Mouse (Mus musculus): Measurements from ENCODE around the gene Kctd11.
"Not testable (repeated sequence)": the region's sequence is repeated elsewhere in the genome, so short reads cannot be mapped to it uniquely, and the experiment has no call there.

The Kctd11 gene

DNA sequence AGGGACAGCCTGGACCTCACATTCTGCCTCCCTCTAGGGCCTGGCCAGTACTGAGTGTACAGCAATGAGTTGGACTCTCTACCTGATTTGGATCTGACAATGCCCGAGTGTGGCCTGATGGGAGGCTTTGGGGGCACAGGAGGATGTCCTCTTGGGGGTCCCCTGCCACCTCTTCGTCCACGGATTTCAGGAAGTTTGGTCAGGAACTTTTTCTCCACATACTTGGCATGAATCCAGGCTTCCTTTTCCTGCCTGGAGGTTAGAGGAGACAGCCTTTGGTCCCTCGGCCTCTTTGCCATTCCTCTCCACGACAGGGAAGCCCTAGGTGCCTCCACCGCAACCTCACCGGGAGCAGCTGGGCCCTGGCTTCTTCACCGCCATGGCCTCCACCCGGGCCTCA, 3.0 kb upstream of the Kctd11 start:
- ATAC-seq (ENCODE audit: insufficient number of reproducible peaks, low FRiP score, low TSS enrichment): no peak

DNA sequence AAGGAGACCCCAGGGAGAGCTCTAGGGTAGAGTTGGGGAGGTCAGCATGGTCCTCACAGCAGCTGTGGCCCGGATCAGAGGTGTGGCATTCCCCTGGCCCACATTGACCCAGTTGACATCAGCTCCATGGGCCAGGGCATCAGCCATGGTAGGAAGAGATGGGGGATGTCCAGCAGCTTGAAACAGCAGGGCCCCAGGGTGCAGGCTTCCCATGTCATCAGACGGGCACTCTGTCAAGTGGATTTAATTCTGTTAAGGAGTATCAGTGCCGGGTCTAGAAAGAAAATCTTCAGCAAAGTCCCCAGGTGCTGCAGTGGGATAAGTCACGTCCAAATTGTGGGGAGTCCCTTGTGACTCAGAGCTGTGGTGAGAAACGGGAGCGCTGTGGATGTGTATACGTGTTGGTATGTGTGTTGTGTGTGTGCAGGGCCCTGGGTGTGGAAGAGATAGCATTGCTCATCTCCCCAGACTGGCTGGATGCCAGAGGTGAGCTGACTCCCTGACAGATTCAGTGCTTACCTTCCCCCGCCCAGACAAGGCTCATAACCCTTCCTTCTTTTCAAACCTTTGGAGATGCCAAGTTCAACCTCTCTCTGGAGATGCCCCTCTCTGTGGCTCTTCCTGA, 2.4 kb upstream of the Kctd11 start:
- no peak for ATAC-seq (ENCODE audit: insufficient number of reproducible peaks, low FRiP score, low TSS enrichment)

- no peak for ATAC-seq (ENCODE audit: insufficient number of reproducible peaks, low FRiP score, low TSS enrichment)
These were observed 1.9 kb upstream of the Kctd11 start for GRCm38 (mm10) chr11:69883066-69883465.

GRCm38 (mm10) chr11:69881787-69882670, 823 bp upstream of the Kctd11 start:
- ATAC-seq (ENCODE audit: insufficient number of reproducible peaks, low FRiP score, low TSS enrichment): no peak

DNA sequence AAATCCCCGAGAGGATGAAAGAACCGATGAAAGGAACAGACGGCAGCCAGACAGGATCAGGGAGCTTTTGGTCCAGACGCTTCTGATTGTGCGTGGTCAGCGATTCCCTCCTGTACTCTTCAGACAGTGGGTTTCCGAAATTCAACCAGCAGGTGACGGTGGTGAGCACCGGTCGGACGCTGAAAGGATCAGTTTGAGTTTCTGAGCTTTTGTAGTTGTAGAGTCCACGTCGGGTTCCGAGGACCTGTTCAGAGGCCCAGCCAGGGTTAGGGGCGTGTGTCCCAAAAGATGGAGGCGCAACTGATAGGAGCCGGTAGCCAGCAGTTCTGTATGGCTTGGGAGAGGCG, 727 bp downstream of the Kctd11 start:
- 0 out of 2 replicates have a peak, but pooled peaks have one; percentile 12 for ATAC-seq (ENCODE audit: insufficient number of reproducible peaks, low FRiP score, low TSS enrichment)

- ATAC-seq (ENCODE audit: insufficient number of reproducible peaks, low FRiP score, low TSS enrichment): no peak
These were observed 1.5 kb downstream of the Kctd11 start for GRCm38 (mm10) chr11:69879711-69880110.

DNA sequence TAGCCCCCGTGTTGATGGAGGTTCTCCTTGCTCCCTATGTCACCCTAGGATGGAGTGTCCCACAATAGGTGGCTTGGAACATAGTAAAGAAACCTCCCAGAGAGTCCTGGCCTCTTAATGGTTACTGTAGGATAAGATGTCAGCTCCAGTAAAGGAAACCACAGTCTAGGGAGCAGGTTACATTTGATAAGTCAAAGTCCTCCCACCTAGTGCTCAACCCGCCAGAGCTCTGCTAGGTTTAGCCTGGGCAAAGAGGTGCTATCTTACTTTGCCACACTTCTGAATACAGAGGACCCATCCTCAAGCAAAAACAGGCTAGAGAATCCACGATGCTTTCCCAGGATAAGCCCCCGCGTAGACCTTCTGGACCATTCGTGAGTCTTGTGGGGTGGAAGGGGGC, 2.3 kb downstream of the Kctd11 start:
- ATAC-seq (ENCODE audit: insufficient number of reproducible peaks, low FRiP score, low TSS enrichment): no peak

DNA sequence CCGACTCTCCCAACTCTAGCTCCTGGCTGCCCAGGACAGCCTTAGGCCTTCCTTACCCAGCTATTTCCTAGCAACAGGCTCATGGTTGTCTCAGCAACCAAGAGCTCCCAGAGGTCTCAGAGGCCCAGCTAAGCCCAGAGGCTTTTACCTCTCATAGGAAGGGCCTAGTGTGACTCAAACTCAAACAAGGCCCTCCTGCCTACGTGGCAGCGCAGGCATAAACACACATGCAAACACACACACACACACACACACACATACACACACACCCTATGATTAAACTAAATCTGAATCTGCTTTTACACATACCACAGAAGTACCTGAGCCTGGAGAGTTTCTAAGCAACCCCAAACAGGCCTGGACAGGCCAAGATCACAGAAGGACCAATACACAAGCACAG, 2.8 kb downstream of the Kctd11 start:
- no peak for ATAC-seq (ENCODE audit: insufficient number of reproducible peaks, low FRiP score, low TSS enrichment)

- no peak for ATAC-seq (ENCODE audit: insufficient number of reproducible peaks, low FRiP score, low TSS enrichment)
These were observed 3.3 kb downstream of the Kctd11 start, which contains the start of gene Tmem95 for GRCm38 (mm10) chr11:69877878-69878277. Tmem95 (minus strand) TSS chr11:69878018.

DNA sequence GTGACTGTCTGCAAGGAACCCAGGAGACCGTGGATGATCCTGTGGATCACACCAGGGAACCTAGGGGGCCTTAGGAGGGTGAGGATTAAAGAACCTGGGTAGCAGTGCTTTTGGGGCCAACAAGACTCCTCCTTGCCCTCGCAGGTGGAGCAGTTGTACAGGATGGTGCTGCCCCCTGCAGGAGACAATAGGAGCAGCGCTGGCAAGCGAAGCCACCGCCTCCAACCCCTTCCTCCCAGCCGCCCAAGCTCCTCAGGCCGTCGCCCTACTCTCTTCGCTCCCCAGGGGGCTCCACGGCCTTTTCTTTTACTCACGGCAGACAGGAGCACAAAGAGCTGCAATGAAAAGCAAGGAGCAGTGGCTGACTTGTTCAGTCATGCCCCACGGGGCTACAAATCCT, 4.3 kb downstream of the Kctd11 start:
- no peak for ATAC-seq (ENCODE audit: insufficient number of reproducible peaks, low FRiP score, low TSS enrichment)

DNA sequence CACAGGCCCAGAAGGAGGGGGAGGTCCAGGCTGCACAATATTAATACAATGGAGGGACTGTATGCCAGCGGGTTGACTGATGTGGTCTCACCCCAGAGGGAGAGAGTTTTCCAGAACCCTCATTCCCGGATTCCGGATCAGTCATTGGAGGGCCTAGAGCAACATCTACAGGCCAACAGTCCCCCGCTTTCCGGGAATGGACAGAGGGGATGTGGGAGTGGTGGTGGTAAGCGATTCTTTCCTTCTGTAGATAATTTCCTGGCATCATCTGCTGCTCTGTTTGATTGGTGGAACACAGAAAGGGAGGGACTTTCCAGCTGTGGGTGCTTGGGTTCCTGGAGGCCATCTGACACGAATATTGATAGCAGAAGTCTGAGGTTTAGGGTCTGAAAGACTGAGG, 5.0 kb downstream of the Kctd11 start:
- no peak for ATAC-seq (ENCODE audit: insufficient number of reproducible peaks, low FRiP score, low TSS enrichment)

- ATAC-seq (ENCODE audit: insufficient number of reproducible peaks, low FRiP score, low TSS enrichment): no peak
These were observed 8.8 kb downstream of the Kctd11 start for GRCm38 (mm10) chr11:69872451-69872850.

DNA sequence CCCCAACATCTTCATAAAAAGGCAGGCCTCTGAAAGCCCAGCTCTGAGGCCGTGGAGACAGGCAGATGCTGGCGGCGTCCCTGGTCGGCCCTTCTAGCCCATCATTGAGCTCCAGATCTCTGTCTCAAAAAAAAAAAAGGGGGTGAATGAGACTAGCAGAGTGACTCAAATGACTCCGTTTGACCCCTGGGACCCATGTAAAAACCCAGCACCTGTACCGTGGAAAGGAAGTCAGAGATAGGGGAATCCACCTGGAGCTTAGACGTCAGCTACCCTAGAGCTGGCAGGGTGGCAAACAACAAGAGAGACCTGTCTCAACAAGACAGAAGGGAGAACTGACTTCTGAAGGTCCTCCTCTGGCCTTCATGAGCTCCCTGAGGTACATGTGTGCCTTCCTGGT, 9.4 kb downstream of the Kctd11 start:
- no peak for ATAC-seq (ENCODE audit: insufficient number of reproducible peaks, low FRiP score, low TSS enrichment)

DNA sequence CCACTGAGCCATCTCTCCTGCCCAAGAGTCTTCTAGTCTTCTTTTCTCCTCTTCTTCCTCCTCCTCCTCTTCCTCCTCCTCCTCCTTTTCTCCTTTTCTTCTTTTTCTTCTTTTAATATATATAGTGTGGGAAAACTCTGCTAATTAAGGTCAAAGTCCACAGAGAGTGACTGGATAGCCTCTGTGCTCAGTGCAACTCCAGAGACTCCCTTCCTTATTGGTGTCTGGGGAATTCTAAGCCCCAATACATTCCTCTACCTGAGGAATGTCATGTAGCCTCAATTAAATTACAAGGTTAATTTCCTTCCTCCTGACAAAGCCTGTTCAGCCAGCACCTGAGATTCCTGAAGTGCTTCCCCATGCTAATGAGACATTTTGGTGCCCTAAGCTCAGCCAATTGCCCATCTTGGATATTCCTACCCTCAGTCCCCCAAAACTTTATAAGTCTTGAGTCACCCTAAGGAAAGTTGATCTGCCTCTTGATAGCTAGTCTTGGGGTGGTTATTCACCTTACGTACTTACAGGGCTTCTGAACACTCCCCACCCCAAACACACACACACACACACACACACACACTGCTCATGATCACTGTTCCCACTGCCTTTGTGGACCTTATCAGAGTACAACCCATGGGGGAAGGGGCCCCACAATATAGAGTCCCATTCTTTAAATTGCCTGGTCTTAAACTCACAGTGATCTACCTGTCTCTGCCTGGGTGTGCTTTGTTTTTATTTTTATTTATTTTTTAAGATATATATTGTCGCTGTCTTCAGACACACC, 10.7 kb downstream of the Kctd11 start:
- no peak for ATAC-seq (ENCODE audit: insufficient number of reproducible peaks, low FRiP score, low TSS enrichment)

GRCm38 (mm10) chr11:69867335-69867734, 13.9 kb downstream of the Kctd11 start:
- no peak for ATAC-seq (ENCODE audit: insufficient number of reproducible peaks, low FRiP score, low TSS enrichment)

- no peak for ATAC-seq (ENCODE audit: insufficient number of reproducible peaks, low FRiP score, low TSS enrichment)
These were observed 15.6 kb downstream of the Kctd11 start for GRCm38 (mm10) chr11:69865561-69865960.

DNA sequence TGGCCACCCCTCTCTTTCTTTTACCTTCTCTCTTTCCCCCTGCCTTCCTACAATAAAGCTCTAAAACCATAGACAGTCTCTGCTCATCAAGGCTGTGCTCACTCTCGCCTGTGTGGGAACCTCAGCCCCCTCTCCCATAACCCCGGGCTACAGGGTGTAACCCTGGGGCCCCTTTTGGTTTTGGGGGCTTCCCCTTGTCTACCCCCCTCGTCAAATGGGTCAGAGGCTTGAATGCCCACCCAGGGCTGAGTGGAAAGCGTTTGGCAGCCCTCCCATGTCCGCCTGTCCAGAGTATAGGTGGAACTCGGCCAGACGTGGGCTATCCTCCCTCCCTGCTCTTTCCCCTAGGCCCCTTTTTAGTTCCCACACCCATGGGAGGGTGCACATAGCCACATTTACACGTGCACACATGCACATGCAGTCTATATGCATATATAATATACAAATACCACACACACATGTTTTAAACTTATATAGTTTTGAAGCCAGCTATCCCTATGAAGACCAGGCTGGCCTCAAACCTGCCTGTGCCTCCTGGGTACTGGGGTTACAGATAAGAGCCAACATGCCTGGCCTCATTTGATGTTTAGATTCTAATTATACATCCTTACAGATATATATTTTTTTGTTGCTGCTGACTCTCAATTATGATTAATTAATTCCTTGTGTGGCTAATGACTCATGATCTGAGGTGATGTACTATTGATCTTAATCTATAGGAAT, 16.9 kb downstream of the Kctd11 start:
- ATAC-seq (ENCODE audit: insufficient number of reproducible peaks, low FRiP score, low TSS enrichment): no peak

- ATAC-seq (ENCODE audit: insufficient number of reproducible peaks, low FRiP score, low TSS enrichment): not testable (repeated sequence)
These were observed 17.5 kb downstream of the Kctd11 start for GRCm38 (mm10) chr11:69863729-69864128.

- ATAC-seq (ENCODE audit: insufficient number of reproducible peaks, low FRiP score, low TSS enrichment): no peak
These were observed 22.9 kb downstream of the Kctd11 start, which contains the start of gene Tnk1 for GRCm38 (mm10) chr11:69858113-69858998. Tnk1 (minus strand) TSS chr11:69858730.

Data from cerebellum, adult (tissue).